Mouse (Mus musculus) midbrain, embryonic 11.5 days (tissue): Measurements from ENCODE around the gene D16Ertd472e. TPM values are rescaled to one million over a fixed set of nuclear protein-coding genes. Genes with fewer than 3 reads are reported as not detected.

Experiments used
- ATAC-seq: fragments of 200-750 bp; cut with Nextera tagmentation; 2 replicates; pipeline ENCODE4 v1.8.0; 2017; ENCODE audit warnings: moderate TSS enrichment, moderate library complexity; ENCODE audit not compliant: low FRiP score
- DNase-seq: peaks from one replicate; pipeline ENCODE4 v3.0.0; 2015; ENCODE audit warnings: low spot score; ENCODE audit errors: missing footprints
- H3K27ac ChIP-seq: fragments of 300-500 bp; sonication (generic); 2 replicates; pipeline ENCODE4 v1.5.1; 2014; ENCODE audit warnings: low read depth, low read length
- H3K27me3 ChIP-seq: fragments of 300-500 bp; sonication (generic); 2 replicates; pipeline ENCODE4 v1.6.1; 2014; ENCODE audit warnings: mild to moderate bottlenecking, low read length, moderate library complexity, mixed read lengths; ENCODE audit not compliant: control insufficient read depth, insufficient read depth
- H3K36me3 ChIP-seq: fragments of 300-500 bp; sonication (generic); 2 replicates; pipeline ENCODE4 v1.6.1; 2014; ENCODE audit warnings: mild to moderate bottlenecking, low read length, moderate library complexity, mixed read lengths; ENCODE audit not compliant: control insufficient read depth, insufficient read depth
- H3K4me1 ChIP-seq: fragments of 300-500 bp; sonication (generic); 2 replicates; pipeline ENCODE4 v1.6.1; 2014; ENCODE audit warnings: low read length; ENCODE audit not compliant: control insufficient read depth, insufficient read depth
- H3K4me2 ChIP-seq: fragments of 300-500 bp; sonication (generic); 2 replicates; pipeline ENCODE4 v1.6.1; 2014; ENCODE audit warnings: mild to moderate bottlenecking, moderate library complexity
- H3K4me3 ChIP-seq: fragments of 300-500 bp; sonication (generic); 2 replicates; pipeline ENCODE4 v1.5.1; 2014; ENCODE audit warnings: low read depth, low read length
- H3K9ac ChIP-seq: fragments of 300-500 bp; sonication (generic); 2 replicates; pipeline ENCODE4 v1.6.1; 2014; ENCODE audit warnings: low read length
- H3K9me3 ChIP-seq: fragments of 300-500 bp; sonication (generic); 2 replicates; pipeline ENCODE4 v1.6.1; 2016; ENCODE audit warnings: low read length; ENCODE audit not compliant: control insufficient read depth
- WGBS: fragments of 180-500 bp; shearing (Covaris S2); extraction: QIAGEN DNeasy Blood & Tissue Kit; methylation state at CpG from one replicate; pipeline ENCODE4 v1.1.7; 2014; 5-methylcytosine and 5-hydroxymethylcytosine counted together
- polyA plus RNA-seq: library from polyadenylated mRNA; unstranded; fragments of >200 nt; fragmentation: Nextera tagmentation; extraction: Ambion mirVana; gene quantifications from 2 replicates; pipeline ENCODE4 v1.2.1, GENCODE M21; 2014

D16Ertd472e gene
- polyA plus RNA-seq, 1 experiment from 2014 or later, result 19.8 TPM

GRCm38 (mm10) chr16:78591130-78591529 is 14.6 kb upstream of the D16Ertd472e start:
- Histone ChIP-seq H3K4me2 (no peak overlapping the region), H3K36me3 (no peaks in the 10 kb centered on the region), H3K9me3 (no peaks in the 10 kb centered on the region), H3K27me3 (no peaks in the 10 kb centered on the region), H3K27ac (no peak overlapping the region), H3K4me1 (no peaks in the 10 kb centered on the region), H3K4me3 (no peak overlapping the region), H3K9ac (no peak overlapping the region)
- 90% methylated on average over 6 of the region's 6 CpGs for WGBS
- ATAC-seq, result no peak
- no peak for DNase-seq

- no peaks in the 10 kb centered on the region for H3K27me3 ChIP-seq
- H3K4me1 ChIP-seq, result no peaks in the 10 kb centered on the region
- H3K36me3 ChIP-seq, result no peaks in the 10 kb centered on the region
- ATAC-seq (no peak), DNase-seq (no peak)
- no peak overlapping the region for H3K4me2 ChIP-seq
- H3K9ac ChIP-seq, result no peak overlapping the region
- no peaks in the 10 kb centered on the region for H3K9me3 ChIP-seq
- H3K27ac ChIP-seq, result no peak overlapping the region
- no peak overlapping the region for H3K4me3 ChIP-seq
- 84% methylated on average over 2 of the region's 2 CpGs for WGBS
Measured at GRCm38 (mm10) chr16:78588821-78589220, 12.3 kb upstream of the D16Ertd472e start.

- ATAC-seq (no peak), DNase-seq (no peak)
- Histone ChIP-seq H3K27me3 (no peaks in the 10 kb centered on the region), H3K36me3 (no peaks in the 10 kb centered on the region), H3K4me3 (no peak overlapping the region), H3K27ac (no peak overlapping the region), H3K9me3 (no peaks in the 10 kb centered on the region), H3K4me2 (no peak overlapping the region), H3K9ac (no peak overlapping the region), H3K4me1 (no peaks in the 10 kb centered on the region)
- WGBS, result 77% methylated on average over 7 of the region's 7 CpGs
Measured at GRCm38 (mm10) chr16:78586621-78587020, 10.1 kb upstream of the D16Ertd472e start.

GRCm38 (mm10) chr16:78585664-78586397 is 9.3 kb upstream of the D16Ertd472e start:
- Histone ChIP-seq H3K27ac (no peak overlapping the region), H3K4me2 (no peak overlapping the region), H3K9ac (no peak overlapping the region), H3K4me1 (no peaks in the 10 kb centered on the region), H3K36me3 (no peaks in the 10 kb centered on the region), H3K9me3 (no peaks in the 10 kb centered on the region), H3K4me3 (no peak overlapping the region), H3K27me3 (no peaks in the 10 kb centered on the region)
- WGBS, result 86% methylated on average over 11 of the region's 11 CpGs
- DNase-seq (no peak), ATAC-seq (no peak)

- no peaks in the 10 kb centered on the region for H3K27me3 ChIP-seq
- WGBS, result 85% methylated on average over 4 of the region's 4 CpGs
- no peak overlapping the region for H3K9ac ChIP-seq
- no peaks in the 10 kb centered on the region for H3K9me3 ChIP-seq
- no peak overlapping the region for H3K4me2 ChIP-seq
- no peak overlapping the region for H3K4me3 ChIP-seq
- ATAC-seq (no peak), DNase-seq (no peak)
- H3K4me1 ChIP-seq, result no peaks in the 10 kb centered on the region
- H3K27ac ChIP-seq, result no peak overlapping the region
- H3K36me3 ChIP-seq, result no peaks in the 10 kb centered on the region
Measured at GRCm38 (mm10) chr16:78585163-78585562, 8.7 kb upstream of the D16Ertd472e start.

- H3K27ac ChIP-seq, result no peak overlapping the region
- no peaks in the 10 kb centered on the region for H3K36me3 ChIP-seq
- H3K4me3 ChIP-seq, result no peak overlapping the region
- ATAC-seq (no peak), DNase-seq (no peak)
- H3K4me1 ChIP-seq, result no peaks in the 10 kb centered on the region
- no peaks in the 10 kb centered on the region for H3K27me3 ChIP-seq
- WGBS, result 88% methylated on average over 4 of the region's 4 CpGs
- H3K4me2 ChIP-seq, result no peak overlapping the region
- H3K9me3 ChIP-seq, result no peaks in the 10 kb centered on the region
- no peak overlapping the region for H3K9ac ChIP-seq
Measured at GRCm38 (mm10) chr16:78583968-78584367, 7.5 kb upstream of the D16Ertd472e start.

- 93% methylated on average over 7 of the region's 7 CpGs for WGBS
- H3K9ac ChIP-seq, result no peak overlapping the region
- H3K27ac ChIP-seq, result no peak overlapping the region
- DNase-seq (no peak), ATAC-seq (no peak)
- no peaks in the 10 kb centered on the region for H3K27me3 ChIP-seq
- no peak overlapping the region for H3K4me2 ChIP-seq
- no peak overlapping the region for H3K4me3 ChIP-seq
- H3K4me1 ChIP-seq, result no peaks in the 10 kb centered on the region
- H3K9me3 ChIP-seq, result no peaks in the 10 kb centered on the region
- no peaks in the 10 kb centered on the region for H3K36me3 ChIP-seq
Measured at GRCm38 (mm10) chr16:78580387-78580786, 3.9 kb upstream of the D16Ertd472e start.

- Histone ChIP-seq H3K27me3 (no peaks in the 10 kb centered on the region), H3K4me2 (no peak overlapping the region), H3K27ac (no peak overlapping the region), H3K36me3 (no peaks in the 10 kb centered on the region), H3K9ac (no peak overlapping the region), H3K4me1 (peaks cover 5% of the 10 kb centered on the region), H3K4me3 (no peak overlapping the region), H3K9me3 (no peaks in the 10 kb centered on the region)
- 92% methylated on average over 4 of the region's 4 CpGs for WGBS
- ATAC-seq (no peak), DNase-seq (no peak)
Measured at GRCm38 (mm10) chr16:78579386-78579785, 2.9 kb upstream of the D16Ertd472e start.

- Histone ChIP-seq H3K4me3 (peak overlapping the region; percentile 72), H3K4me1 (peaks cover 14% of the 10 kb centered on the region), H3K27ac (no peak overlapping the region; the same call in 1 of the 2 replicates), H3K27me3 (no peaks in the 10 kb centered on the region), H3K9me3 (no peaks in the 10 kb centered on the region), H3K4me2 (peak overlapping the region; percentile 64), H3K9ac (no peak overlapping the region; the same call in 1 of the 2 replicates), H3K36me3 (no peaks in the 10 kb centered on the region)
- DNase-seq (peak; percentile 91), ATAC-seq (peak; percentile 0)
- 21% methylated on average over 14 of the region's 14 CpGs for WGBS
Measured at GRCm38 (mm10) chr16:78577085-78577671, 670 bp upstream of the D16Ertd472e start.
